Mouse (Mus musculus) neutrophil, adult 83 days (primary cell): Measurements from ENCODE around the gene Ptk6. TPM values are rescaled to one million over a fixed set of nuclear protein-coding genes. Genes with fewer than 3 reads are reported as not detected.

Experiments used
- total RNA-seq, 2 experiments: library from RNA; stranded (reverse); gene quantifications; one replicate each; pipeline ENCODE4 v1.2.4; 2023

Gene Ptk6
- total RNA-seq = not detected

GRCm38 (mm10) chr2:181202422-181202821, at the start of gene Ptk6:
Ptk6 (minus strand) TSS chr2:181202789.

GRCm38 (mm10) chr2:181241602-181242313, 39.2 kb upstream of the Ptk6 start, which contains the start of gene Helz2:
Helz2 (minus strand) TSS chr2:181242027.

GRCm38 (mm10) chr2:181219538-181220216, 17.1 kb upstream of the Ptk6 start, which contains the start of gene Fndc11:
Fndc11 (plus strand) TSS chr2:181220013.

GRCm38 (mm10) chr2:181213021-181213445, 10.4 kb upstream of the Ptk6 start, which contains the start of gene Srms:
Srms (minus strand) TSS chr2:181213185.

GRCm38 (mm10) chr2:181187121-181188000, 15.2 kb downstream of the Ptk6 start, which contains the start of gene Ppdpf:
Ppdpf (plus strand) TSS chr2:181187247.

GRCm38 (mm10) chr2:181156248-181157121, 46.1 kb downstream of the Ptk6 start, which contains the start of gene Eef1a2:
Eef1a2 (minus strand) TSS chr2:181157014.

Other genes with a start within 250 kb of the Ptk6 start
- not detected for gene Nkain4, start 248.1 kb downstream of the Ptk6 start, total RNA-seq
- 10 to 100 TPM; 43.4 to 45.8 TPM for gene Arfgap1, start 235.6 kb downstream of the Ptk6 start, total RNA-seq
- gene Col20a1, start 216.3 kb downstream of the Ptk6 start, total RNA-seq = 1 to 10 TPM; 1.3 to 2.0 TPM
- gene Chrna4, start 159.2 kb downstream of the Ptk6 start, total RNA-seq = not detected
- under 1 TPM in 1 of 2 experiments, not detected in 1; 0.20 TPM for gene Kcnq2, start 67.5 kb downstream of the Ptk6 start, total RNA-seq
- not detected for gene Eef1a2, start 45.8 kb downstream of the Ptk6 start, total RNA-seq
- gene Ppdpf, start 15.5 kb downstream of the Ptk6 start, total RNA-seq = 10 to 100 TPM; 19.0 to 24.2 TPM
- not detected for gene Srms, start 10.4 kb upstream of the Ptk6 start, total RNA-seq
- not detected for gene Fndc11, start 17.2 kb upstream of the Ptk6 start, total RNA-seq
- gene Helz2, start 39.2 kb upstream of the Ptk6 start, total RNA-seq = 10 to 100 TPM; 43.2 to 49.9 TPM
- gene Gmeb2, start 85.2 kb upstream of the Ptk6 start, total RNA-seq = 10 to 100 TPM; 29.6 to 32.9 TPM
- not detected for gene Stmn3, start 111.7 kb upstream of the Ptk6 start, total RNA-seq
- 10 to 100 TPM; 44.1 to 45.7 TPM for gene Rtel1, start 117.0 kb upstream of the Ptk6 start, total RNA-seq
- gene Zgpat, start 162.1 kb upstream of the Ptk6 start, total RNA-seq = 10 to 100 TPM; 24.2 to 26.4 TPM
- gene Arfrp1, start 162.6 kb upstream of the Ptk6 start, total RNA-seq = 10 to 100 TPM; 31.6 to 33.2 TPM
- gene Lime1, start 177.3 kb upstream of the Ptk6 start, total RNA-seq = 10 to 100 TPM; 24.7 to 25.8 TPM